Mouse (Mus musculus) forebrain, embryonic 10.5 days (tissue): ENCODE measurements around the gene Yars2. TPM values are rescaled to one million over a fixed set of nuclear protein-coding genes. Genes with fewer than 3 reads are reported as not detected.

ENCODE experiments used
- DNase-seq: peaks from one replicate; pipeline ENCODE4 v3.0.0-alpha.2; 2017; ENCODE audit warnings: low spot score; ENCODE audit errors: extremely low spot score
- H3K27ac ChIP-seq: fragments of 300-500 bp; sonication (generic); 2 replicates; pipeline ENCODE4 v1.5.1; 2016; ENCODE audit warnings: mild to moderate bottlenecking
- H3K27me3 ChIP-seq: fragments of 300-500 bp; sonication (generic); 2 replicates; pipeline ENCODE4 v1.6.1; 2016; ENCODE audit warnings: mild to moderate bottlenecking; ENCODE audit not compliant: poor library complexity, severe bottlenecking
- H3K36me3 ChIP-seq: fragments of 300-500 bp; sonication (generic); replicated peaks from 2 replicates; pipeline ENCODE4 v1.6.1; 2016; ENCODE audit warnings: mild to moderate bottlenecking, moderate library complexity
- H3K4me1 ChIP-seq: fragments of 300-500 bp; sonication (generic); 2 replicates; pipeline ENCODE4 v1.6.1; 2016
- H3K4me3 ChIP-seq: fragments of 300-500 bp; sonication (generic); 2 replicates; pipeline ENCODE4 v1.5.1; 2016; ENCODE audit warnings: mild to moderate bottlenecking, moderate library complexity
- H3K9me3 ChIP-seq: fragments of 300-500 bp; sonication (generic); 2 replicates; pipeline ENCODE4 v1.6.1; 2016; ENCODE audit warnings: mild to moderate bottlenecking, moderate library complexity
- WGBS: fragments of 180-500 bp; shearing (Covaris S2); methylation state at CpG from one replicate; pipeline ENCODE4 v1.1.7; 2016; 5-methylcytosine and 5-hydroxymethylcytosine counted together
- polyA plus RNA-seq: library from polyadenylated mRNA; unstranded; fragments of >200 nt; fragmentation: Nextera tagmentation; extraction: Ambion mirVana; gene quantifications from 2 replicates; pipeline ENCODE4 v1.2.1, GENCODE M21; 2016

The Yars2 gene
- 47.8 and 49.5 TPM in 2 replicates for polyA plus RNA-seq

DNA sequence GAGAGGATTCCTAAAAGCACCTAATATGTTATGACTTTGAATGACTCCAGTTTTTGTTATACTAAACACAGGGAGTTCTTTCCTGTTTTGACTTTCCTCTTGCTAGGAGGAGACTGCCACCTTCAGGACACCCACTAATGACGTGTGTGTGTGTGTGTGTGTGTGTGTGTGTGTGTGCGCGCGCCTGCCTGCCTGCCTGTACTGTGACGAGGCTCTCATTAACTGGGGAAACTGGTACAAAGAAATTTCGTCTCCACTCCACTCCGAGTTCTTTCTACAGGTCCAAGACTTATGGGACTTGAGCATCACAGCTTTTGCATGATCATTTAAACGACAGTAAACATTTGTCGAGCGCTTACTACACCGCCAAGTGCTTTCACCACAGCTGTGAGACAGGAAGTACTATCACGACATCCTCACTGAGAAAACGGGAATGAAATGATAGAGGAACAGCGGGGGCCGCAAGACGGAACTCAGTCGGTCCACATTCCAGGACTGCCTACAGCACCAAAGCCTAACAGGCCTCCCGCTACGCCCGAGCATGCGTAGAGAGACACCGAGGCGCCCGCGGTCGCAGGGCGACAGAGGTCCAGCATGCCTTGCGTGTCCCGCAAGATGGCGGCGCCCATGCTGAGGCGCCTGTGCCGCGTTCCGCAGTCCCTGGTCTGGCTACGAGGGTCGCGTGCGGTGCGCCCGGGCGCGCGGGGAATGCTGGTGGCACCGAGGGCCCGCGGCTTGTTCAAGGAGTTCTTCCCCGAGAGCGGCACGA is at the start of gene Yars2:
Yars2 (plus strand) TSS at position 597 of the 769 bp plus-strand sequence.
- Histone ChIP-seq H3K27me3 (no peaks in the 10 kb centered on the region), H3K27ac (peak within 1 kb of the TSS; percentile 97), H3K9me3 (no peaks in the 10 kb centered on the region), H3K4me1 (peaks cover 19% of the 10 kb centered on the region), H3K36me3 (peaks cover 19% of the 10 kb centered on the region), H3K4me3 (peak within 1 kb of the TSS; percentile 94)
- WGBS, result under 1% methylated on average over 50 of the region's 50 CpGs
- peak; percentile 89 for DNase-seq

DNA sequence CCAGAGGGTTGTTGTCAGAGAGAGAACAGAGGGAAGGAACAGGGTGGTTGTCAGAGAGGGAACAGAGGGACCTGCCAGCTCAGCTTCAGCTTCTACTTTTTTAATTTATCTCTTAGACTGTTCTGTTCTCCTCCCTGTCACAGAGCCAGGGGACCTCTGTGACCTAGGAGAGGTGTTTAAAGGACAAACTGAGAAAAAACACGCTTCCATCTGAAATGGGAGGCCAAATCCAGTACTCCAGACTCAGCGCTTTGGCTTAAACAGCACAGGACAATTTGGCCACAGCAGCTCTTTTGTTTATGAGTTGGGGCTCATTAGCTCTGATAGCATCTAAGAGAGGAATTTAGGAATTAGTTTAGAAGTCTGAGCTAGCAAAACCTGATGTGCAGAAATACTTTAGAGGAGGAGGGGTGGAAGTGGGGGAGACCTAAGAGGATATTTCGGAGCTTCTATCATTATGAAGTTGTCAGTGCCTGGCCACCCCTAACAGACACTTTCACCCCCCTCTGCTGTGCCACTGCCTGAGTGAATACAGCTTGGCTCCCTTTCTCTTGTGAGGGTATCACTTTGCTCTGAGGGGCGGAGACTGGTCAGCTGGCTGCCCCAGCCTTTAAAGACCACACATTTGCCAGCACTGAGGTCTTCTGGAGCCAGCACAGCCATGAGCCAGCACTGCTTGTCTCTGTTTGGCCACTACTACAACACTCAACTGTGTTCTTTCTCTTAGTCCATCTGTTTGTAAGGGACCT is 49.3 kb upstream of the Yars2 start:
- DNase-seq, result peak; percentile 17
- no peak overlapping the region for H3K4me3 ChIP-seq

DNA sequence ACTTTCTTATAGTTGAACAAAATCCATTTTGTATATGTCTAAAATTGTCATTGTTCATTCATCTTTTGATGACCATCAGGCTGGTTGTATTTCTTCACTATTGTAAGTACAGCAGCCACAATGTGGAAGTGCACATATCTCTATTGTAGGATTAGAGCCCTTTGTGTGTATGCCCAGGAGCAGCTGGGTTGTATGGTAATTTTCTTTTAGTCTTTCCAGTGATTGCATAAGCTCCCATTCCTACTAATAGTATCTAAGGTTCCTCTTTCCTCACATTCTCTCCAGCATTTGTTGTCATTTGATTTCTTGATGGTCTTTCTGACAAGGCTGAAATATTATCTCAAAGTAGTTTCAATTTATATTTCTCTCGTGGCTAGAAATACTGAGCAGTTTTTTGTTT is 47.5 kb upstream of the Yars2 start:
- Histone ChIP-seq H3K36me3 (no peaks in the 10 kb centered on the region), H3K4me1 (peaks cover 8% of the 10 kb centered on the region), H3K9me3 (no peaks in the 10 kb centered on the region), H3K27me3 (no peaks in the 10 kb centered on the region), H3K27ac (no peak overlapping the region), H3K4me3 (no peak overlapping the region)
- DNase-seq, result no peak
- WGBS, result 86% methylated on average over 1 of the region's 1 CpGs

More for the DNA sequence above, 49.3 kb upstream of the Yars2 start:
- no peaks in the 10 kb centered on the region for H3K36me3 ChIP-seq
- H3K27ac ChIP-seq, result no peak overlapping the region
- no peaks in the 10 kb centered on the region for H3K27me3 ChIP-seq
- H3K9me3 ChIP-seq, result no peaks in the 10 kb centered on the region
- H3K4me1 ChIP-seq, result peaks cover 8% of the 10 kb centered on the region
- 28% methylated on average over 4 of the region's 4 CpGs for WGBS

GRCm38 (mm10) chr16:16255874-16256273 is 46.9 kb upstream of the Yars2 start:
- no peak overlapping the region for H3K27ac ChIP-seq
- no peak overlapping the region for H3K4me3 ChIP-seq
- 85% methylated on average over 7 of the region's 7 CpGs for WGBS
- DNase-seq, result no peak
- H3K27me3 ChIP-seq, result no peaks in the 10 kb centered on the region
- no peaks in the 10 kb centered on the region for H3K9me3 ChIP-seq
- H3K36me3 ChIP-seq, result no peaks in the 10 kb centered on the region
- H3K4me1 ChIP-seq, result peaks cover 8% of the 10 kb centered on the region

GRCm38 (mm10) chr16:16256672-16257071 is 46.1 kb upstream of the Yars2 start:
- 90% methylated on average over 1 of the region's 1 CpGs for WGBS
- no peak for DNase-seq

GRCm38 (mm10) chr16:16260882-16261281 is 41.9 kb upstream of the Yars2 start:
- 94% methylated on average over 5 of the region's 5 CpGs for WGBS
- H3K27me3 ChIP-seq, result no peaks in the 10 kb centered on the region
- H3K36me3 ChIP-seq, result no peaks in the 10 kb centered on the region
- no peaks in the 10 kb centered on the region for H3K4me1 ChIP-seq
- H3K27ac ChIP-seq, result no peak overlapping the region
- H3K4me3 ChIP-seq, result no peak overlapping the region
- no peaks in the 10 kb centered on the region for H3K9me3 ChIP-seq
- DNase-seq, result no peak

More at GRCm38 (mm10) chr16:16256672-16257071, 46.1 kb upstream of the Yars2 start:
- H3K4me1 ChIP-seq, result peaks cover 8% of the 10 kb centered on the region
- H3K4me3 ChIP-seq, result no peak overlapping the region
- no peak overlapping the region for H3K27ac ChIP-seq
- H3K36me3 ChIP-seq, result no peaks in the 10 kb centered on the region
- no peaks in the 10 kb centered on the region for H3K27me3 ChIP-seq
- no peaks in the 10 kb centered on the region for H3K9me3 ChIP-seq

- no peaks in the 10 kb centered on the region for H3K4me1 ChIP-seq
- H3K27ac ChIP-seq, result no peak overlapping the region
- WGBS, result 93% methylated on average over 6 of the region's 6 CpGs
- no peaks in the 10 kb centered on the region for H3K36me3 ChIP-seq
- no peaks in the 10 kb centered on the region for H3K9me3 ChIP-seq
- H3K4me3 ChIP-seq, result no peak overlapping the region
- H3K27me3 ChIP-seq, result no peaks in the 10 kb centered on the region
- no peak for DNase-seq
These were observed 41.3 kb upstream of the Yars2 start for GRCm38 (mm10) chr16:16261481-16261880.

DNA sequence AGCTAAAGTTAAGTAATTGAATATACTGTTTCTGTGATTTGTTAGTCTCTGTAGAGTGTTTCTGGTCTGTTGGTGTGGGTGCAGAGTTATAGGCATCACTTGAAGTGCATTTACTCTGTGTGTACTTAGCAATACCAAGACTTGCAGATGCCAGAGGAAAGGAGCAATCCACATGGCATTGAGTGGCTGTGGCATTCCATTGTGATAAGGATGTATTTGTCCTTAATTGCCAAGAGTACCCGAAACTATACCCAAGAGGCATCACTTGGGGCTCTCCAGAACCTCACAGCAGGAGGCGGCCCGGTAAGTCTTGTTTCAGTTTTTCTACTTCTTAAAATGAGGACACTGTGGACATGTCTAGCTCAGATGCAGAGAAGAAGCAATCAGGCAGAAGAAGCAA is 40.3 kb upstream of the Yars2 start:
- Histone ChIP-seq H3K9me3 (no peaks in the 10 kb centered on the region), H3K4me1 (no peaks in the 10 kb centered on the region), H3K4me3 (no peak overlapping the region), H3K36me3 (no peaks in the 10 kb centered on the region), H3K27ac (no peak overlapping the region), H3K27me3 (no peaks in the 10 kb centered on the region)
- DNase-seq, result no peak
- 91% methylated on average over 3 of the region's 3 CpGs for WGBS

- no peak overlapping the region for H3K27ac ChIP-seq
- H3K27me3 ChIP-seq, result no peaks in the 10 kb centered on the region
- no peaks in the 10 kb centered on the region for H3K36me3 ChIP-seq
- H3K4me3 ChIP-seq, result no peak overlapping the region
- DNase-seq, result no peak
- peaks cover 12% of the 10 kb centered on the region for H3K4me1 ChIP-seq
- no peaks in the 10 kb centered on the region for H3K9me3 ChIP-seq
- WGBS, result 69% methylated on average over 3 of the region's 3 CpGs
These were observed 29.8 kb upstream of the Yars2 start for GRCm38 (mm10) chr16:16272978-16273377.

DNA sequence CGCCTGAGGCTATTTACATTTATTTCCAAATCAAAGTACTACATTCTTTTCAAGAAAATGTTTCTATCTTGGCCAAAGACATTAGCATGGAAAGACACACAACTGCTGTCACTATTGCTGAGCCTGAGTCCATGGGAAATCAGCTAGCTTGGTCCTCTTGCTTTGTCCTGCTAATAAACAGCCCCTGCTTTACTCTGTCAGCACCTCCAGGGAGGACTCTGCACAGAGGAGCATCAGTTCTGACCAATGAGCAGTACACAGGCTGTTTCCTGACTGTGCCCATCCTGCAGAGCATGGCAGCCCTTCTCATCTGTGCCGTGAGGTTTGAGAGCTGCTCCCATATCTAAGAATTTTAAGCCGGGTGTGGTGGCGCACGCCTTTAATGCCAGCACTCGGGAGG is 29.0 kb upstream of the Yars2 start:
- Histone ChIP-seq H3K27me3 (no peaks in the 10 kb centered on the region), H3K36me3 (no peaks in the 10 kb centered on the region), H3K9me3 (no peaks in the 10 kb centered on the region), H3K4me1 (peaks cover 12% of the 10 kb centered on the region), H3K27ac (no peak overlapping the region), H3K4me3 (no peak overlapping the region)
- DNase-seq, result no peak
- WGBS, result 92% methylated on average over 6 of the region's 6 CpGs

DNA sequence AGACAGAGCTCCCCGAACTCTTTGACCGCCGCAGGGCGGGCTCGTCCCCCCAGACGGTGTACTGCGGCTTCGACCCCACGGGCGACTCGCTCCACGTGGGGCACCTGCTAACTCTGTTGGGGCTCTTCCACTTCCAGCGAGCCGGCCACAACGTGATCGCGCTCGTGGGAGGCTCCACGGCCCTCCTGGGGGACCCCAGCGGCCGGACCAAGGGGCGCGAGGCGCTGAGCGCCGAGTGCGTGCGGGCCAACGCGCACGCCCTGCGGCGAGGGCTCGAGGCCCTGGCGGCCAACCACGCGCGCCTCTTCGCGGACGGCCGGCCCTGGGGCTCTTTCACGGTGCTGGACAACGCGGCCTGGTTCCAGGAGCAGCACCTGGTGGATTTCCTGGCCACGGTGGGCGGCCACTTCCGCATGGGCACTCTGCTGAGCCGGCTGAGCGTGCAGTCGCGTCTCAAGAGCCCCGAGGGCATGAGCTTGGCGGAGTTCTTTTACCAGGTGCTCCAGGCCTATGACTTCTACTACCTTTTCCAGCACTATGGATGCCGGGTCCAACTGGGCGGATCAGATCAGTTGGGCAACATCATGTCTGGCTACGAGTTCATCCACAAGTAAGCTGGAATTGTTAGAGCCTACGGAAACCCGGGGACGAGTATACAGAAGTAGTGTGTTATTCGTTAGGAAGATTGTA is 518 bp downstream of the Yars2 start:
- no peaks in the 10 kb centered on the region for H3K9me3 ChIP-seq
- DNase-seq, result peak; percentile 65
- H3K27ac ChIP-seq, result peak overlapping the region; percentile 97
- under 1% methylated on average over 57 of the region's 61 CpGs for WGBS
- peak overlapping the region; percentile 94 for H3K4me3 ChIP-seq
- H3K36me3 ChIP-seq, result peaks cover 26% of the 10 kb centered on the region
- H3K4me1 ChIP-seq, result peaks cover 19% of the 10 kb centered on the region
- no peaks in the 10 kb centered on the region for H3K27me3 ChIP-seq

- WGBS, result 23% methylated on average over 7 of the region's 7 CpGs
These were observed 1.1 kb downstream of the Yars2 start for GRCm38 (mm10) chr16:16303888-16304287.

More at GRCm38 (mm10) chr16:16303888-16304287, 1.1 kb downstream of the Yars2 start:
- peaks cover 19% of the 10 kb centered on the region for H3K4me1 ChIP-seq
- DNase-seq, result no peak
- peaks cover 32% of the 10 kb centered on the region for H3K36me3 ChIP-seq
- peak overlapping the region; percentile 97 for H3K27ac ChIP-seq
- H3K27me3 ChIP-seq, result no peaks in the 10 kb centered on the region
- peak overlapping the region; percentile 94 for H3K4me3 ChIP-seq
- H3K9me3 ChIP-seq, result no peaks in the 10 kb centered on the region
